ENCODE assay signal across 14 mouse cellular contexts in genomic region chr7:129791450-129791820, GRCm38 (mm10).
DNase-seq lines count a peak whose midpoint lies in the region; ATAC-seq and TF ChIP-seq lines count a peak whose summit lies in the region.
"Had no signal": no experiment of that assay in that cellular context is flagged by ENCODE, and none has a peak within 500 bp of the region (broad histone marks: within the 10 kb centered on the region; RNA-seq: fewer than 3 reads in every experiment).

No protein-coding gene starts in this region.

- H3K36me3 ChIP-seq in forebrain, embryonic 16.5 days (ENCODE audit: control insufficient read depth, insufficient read depth): no peaks in the 10 kb centered on the region
- no peaks in the 10 kb centered on the region for H3K36me3 ChIP-seq in forebrain, embryonic 13.5 days (ENCODE audit: poor library complexity, severe bottlenecking)
- H3K36me3 ChIP-seq in liver, adult 2 months (ENCODE audit: control insufficient read depth, insufficient read depth, low read length): no peaks in the 10 kb centered on the region
- no peaks in the 10 kb centered on the region for H3K36me3 ChIP-seq in liver, embryonic 12.5 days
- no peaks in the 10 kb centered on the region for H3K36me3 ChIP-seq in heart, embryonic 13.5 days
- H3K36me3 ChIP-seq in stomach, embryonic 14.5 days (ENCODE audit: control insufficient read depth, insufficient read depth, low read length): no peaks in the 10 kb centered on the region
- H3K36me3 ChIP-seq: embryonic facial prominence, embryonic 13.5 days; hindbrain, embryonic 12.5 days; liver, embryonic 13.5 days; midbrain, embryonic 10.5 days had no signal

- TF ChIP-seq POLR2A in liver, adult 2 months (IDR thresholded peaks at IDR 0.05; ENCODE audit: extremely low read depth, insufficient read depth, low read length): no peak

- no peak overlapping the region for H3K4me2 ChIP-seq in forebrain, embryonic 16.5 days (ENCODE audit: low read length)
- H3K4me2 ChIP-seq in forebrain, embryonic 13.5 days: no peak overlapping the region
- H3K4me2 ChIP-seq in liver, embryonic 12.5 days: no peak overlapping the region
- no peak overlapping the region for H3K4me2 ChIP-seq in heart, embryonic 13.5 days
- no peak overlapping the region for H3K4me2 ChIP-seq in stomach, embryonic 14.5 days (replicated peaks; ENCODE audit: low read depth, low read length)
- H3K4me2 ChIP-seq: embryonic facial prominence, embryonic 13.5 days; hindbrain, embryonic 12.5 days; liver, embryonic 13.5 days had no signal

- TF ChIP-seq CTCF in liver, adult 2 months (IDR thresholded peaks at IDR 0.05; ENCODE audit: low read depth, low read length): no peak

- no peaks in the 10 kb centered on the region for H3K9me3 ChIP-seq in forebrain, embryonic 16.5 days (ENCODE audit: control insufficient read depth, low read length)
- no peaks in the 10 kb centered on the region for H3K9me3 ChIP-seq in forebrain, embryonic 13.5 days (replicated peaks)
- H3K9me3 ChIP-seq in liver, embryonic 12.5 days (replicated peaks): no peaks in the 10 kb centered on the region
- no peaks in the 10 kb centered on the region for H3K9me3 ChIP-seq in heart, embryonic 13.5 days
- H3K9me3 ChIP-seq in stomach, embryonic 14.5 days (ENCODE audit: control insufficient read depth, low read depth, low read length): no peaks in the 10 kb centered on the region
- H3K9me3 ChIP-seq: embryonic facial prominence, embryonic 13.5 days; hindbrain, embryonic 12.5 days; liver, embryonic 13.5 days; midbrain, embryonic 10.5 days had no signal

- H3K4me1 ChIP-seq in forebrain, embryonic 16.5 days (replicated peaks; ENCODE audit: control insufficient read depth, insufficient read depth, low read length): peaks cover 17% of the 10 kb centered on the region
- peaks cover 23% of the 10 kb centered on the region for H3K4me1 ChIP-seq in forebrain, embryonic 13.5 days
- no peaks in the 10 kb centered on the region for H3K4me1 ChIP-seq in liver, adult 2 months (ENCODE audit: control insufficient read depth, insufficient read depth, low read length)
- H3K4me1 ChIP-seq in liver, embryonic 12.5 days: no peaks in the 10 kb centered on the region
- peaks cover 33% of the 10 kb centered on the region for H3K4me1 ChIP-seq in heart, embryonic 13.5 days
- peaks cover 15% of the 10 kb centered on the region; the same call in 1 of the 2 replicates for H3K4me1 ChIP-seq in stomach, embryonic 14.5 days (ENCODE audit: control insufficient read depth, insufficient read depth, low read length)
- H3K4me1 ChIP-seq: liver, embryonic 13.5 days had no signal

- no peak overlapping the region for H3K4me3 ChIP-seq in forebrain, embryonic 16.5 days (replicated peaks; ENCODE audit: low read length)
- no peak overlapping the region for H3K4me3 ChIP-seq in forebrain, embryonic 13.5 days
- H3K4me3 ChIP-seq in liver, adult 2 months (ENCODE audit: insufficient read depth, low read depth, low read length): no peak overlapping the region
- no peak overlapping the region for H3K4me3 ChIP-seq in liver, embryonic 12.5 days
- H3K4me3 ChIP-seq in heart, embryonic 13.5 days: no peak overlapping the region
- H3K4me3 ChIP-seq in stomach, embryonic 14.5 days (ENCODE audit: low read depth, low read length): no peak overlapping the region
- H3K4me3 ChIP-seq: embryonic facial prominence, embryonic 13.5 days; hindbrain, embryonic 12.5 days; liver, embryonic 13.5 days; midbrain, embryonic 10.5 days had no signal

- H3K27ac ChIP-seq in forebrain, embryonic 16.5 days (ENCODE audit: low read length): no peak overlapping the region
- H3K27ac ChIP-seq in forebrain, embryonic 13.5 days: no peak overlapping the region
- 0 out of 2 replicates have a peak overlapping the region, but pooled peaks have one; percentile 4 for H3K27ac ChIP-seq in liver, adult 2 months (replicated peaks; ENCODE audit: insufficient read depth, low read depth, low read length)
- H3K27ac ChIP-seq in liver, embryonic 12.5 days: no peak overlapping the region
- peak overlapping the region; percentile 64 for H3K27ac ChIP-seq in heart, embryonic 13.5 days (replicated peaks)
- H3K27ac ChIP-seq in stomach, embryonic 14.5 days (ENCODE audit: low read length): peak overlapping the region; percentile 29; the same call in 1 of the 2 replicates
- H3K27ac ChIP-seq: embryonic facial prominence, embryonic 13.5 days; hindbrain, embryonic 12.5 days; liver, embryonic 13.5 days; midbrain, embryonic 10.5 days had no signal

- ATAC-seq in forebrain, embryonic 16.5 days: peak; percentile 18; the same call in 1 of the 2 replicates
- no peak for ATAC-seq in forebrain, embryonic 13.5 days
- no peak for ATAC-seq in liver, embryonic 12.5 days
- ATAC-seq in heart, embryonic 13.5 days (ENCODE audit: extremely low read depth, insufficient number of reproducible peaks, low FRiP score, low TSS enrichment): no peak
- no peak for ATAC-seq in stomach, embryonic 14.5 days (ENCODE audit: insufficient number of reproducible peaks, insufficient read depth, low FRiP score, low read depth)

- no peak overlapping the region for H3K9ac ChIP-seq in forebrain, embryonic 16.5 days (replicated peaks; ENCODE audit: low read depth, low read length)
- H3K9ac ChIP-seq in forebrain, embryonic 13.5 days: no peak overlapping the region
- no peak overlapping the region for H3K9ac ChIP-seq in liver, adult 2 months (ENCODE audit: low read depth, low read length)
- no peak overlapping the region for H3K9ac ChIP-seq in liver, embryonic 12.5 days
- H3K9ac ChIP-seq in heart, embryonic 13.5 days: no peak overlapping the region
- H3K9ac ChIP-seq in stomach, embryonic 14.5 days (replicated peaks; ENCODE audit: low read depth, low read length): no peak overlapping the region
- H3K9ac ChIP-seq: embryonic facial prominence, embryonic 13.5 days; hindbrain, embryonic 12.5 days; liver, embryonic 13.5 days had no signal

- peak; percentile 14 for DNase-seq in liver, adult 2 months (ENCODE audit: extremely low read depth, low read depth, low spot score)
- no peak for DNase-seq in adrenal gland, adult 2 months
- DNase-seq in frontal cortex, postnatal 10 days (ENCODE audit: low spot score in 2 of 2): no peak
- DNase-seq: adrenal gland, adult 8-10 months; liver, embryonic 13.5 days; retina, postnatal 1 day had no signal

- H3K27me3 ChIP-seq in forebrain, embryonic 16.5 days (replicated peaks; ENCODE audit: control insufficient read depth, insufficient read depth, low read length): 0 out of 2 replicates have a peak, but pooled peaks cover 2% of the 10 kb centered on the region
- no peaks in the 10 kb centered on the region for H3K27me3 ChIP-seq in forebrain, embryonic 13.5 days
- no peaks in the 10 kb centered on the region for H3K27me3 ChIP-seq in liver, adult 2 months (ENCODE audit: control insufficient read depth, insufficient read depth, low read length)
- H3K27me3 ChIP-seq in liver, embryonic 12.5 days (replicated peaks): no peaks in the 10 kb centered on the region
- no peaks in the 10 kb centered on the region for H3K27me3 ChIP-seq in heart, embryonic 13.5 days (replicated peaks)
- no peaks in the 10 kb centered on the region for H3K27me3 ChIP-seq in stomach, embryonic 14.5 days (ENCODE audit: control insufficient read depth, insufficient read depth, low read length)
- H3K27me3 ChIP-seq: embryonic facial prominence, embryonic 13.5 days; liver, embryonic 13.5 days had no signal

- 46% methylated on average over 6 of the region's 6 CpGs for WGBS in forebrain, embryonic 16.5 days
- 74% methylated on average over 6 of the region's 6 CpGs for WGBS in forebrain, embryonic 13.5 days
- 78% methylated on average over 6 of the region's 6 CpGs for WGBS in liver, adult 2 months
- WGBS in liver, embryonic 12.5 days (ENCODE audit: insufficient replicate concordance): 72% methylated on average over 6 of the region's 6 CpGs
- WGBS in heart, embryonic 13.5 days: 71% methylated on average over 6 of the region's 6 CpGs
- 69% methylated on average over 6 of the region's 6 CpGs for WGBS in stomach, embryonic 14.5 days

- no peaks in the 10 kb centered on the region for H3K79me2 ChIP-seq in liver, adult 2 months (ENCODE audit: control insufficient read depth, insufficient read depth, low read length)

Comparison
In these comparisons a context has a peak if more than half of its experiments do, and no peak if none do; other contexts are left out.
1. H3K27ac ChIP-seq: peak in liver, adult 2 months (single experiment), heart, embryonic 13.5 days (single experiment) and stomach, embryonic 14.5 days (single experiment); none in forebrain, embryonic 16.5 days (single experiment), forebrain, embryonic 13.5 days (single experiment) and liver, embryonic 12.5 days (single experiment).